Mouse (Mus musculus): ENCODE measurements at regions not wholly inside any gene's neighbourhood (a gene's known extent, or its start where the extent isn't known, plus 50 kb on each side); places are given as distances from the start of the nearest gene placed in this dataset.

DNA sequence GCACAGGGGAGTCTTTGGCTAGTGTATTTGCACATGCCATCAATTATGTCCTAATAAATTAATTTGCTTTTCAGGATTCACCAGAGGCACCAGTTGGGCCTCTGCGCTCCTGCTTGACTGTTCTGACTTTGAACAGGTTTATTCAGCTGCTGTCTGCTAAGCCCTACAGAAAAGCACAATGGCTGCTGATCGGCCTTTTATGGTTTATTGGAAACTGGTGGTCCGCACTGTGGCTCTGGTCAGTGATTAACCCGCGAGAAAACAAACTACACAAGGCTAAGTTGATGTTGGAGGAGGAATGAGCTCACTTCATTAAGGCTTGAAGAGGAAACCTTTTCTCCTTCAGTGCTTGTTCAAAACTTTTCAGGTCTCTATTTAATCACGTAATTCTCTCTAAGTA, 208.4 kb upstream of the Gpr101 start:
- no peak for DNase-seq

- DNase-seq = no peak
Measured at GRCm38 (mm10) chrX:57709115-57709877, 205.7 kb upstream of the Gpr101 start.

DNA sequence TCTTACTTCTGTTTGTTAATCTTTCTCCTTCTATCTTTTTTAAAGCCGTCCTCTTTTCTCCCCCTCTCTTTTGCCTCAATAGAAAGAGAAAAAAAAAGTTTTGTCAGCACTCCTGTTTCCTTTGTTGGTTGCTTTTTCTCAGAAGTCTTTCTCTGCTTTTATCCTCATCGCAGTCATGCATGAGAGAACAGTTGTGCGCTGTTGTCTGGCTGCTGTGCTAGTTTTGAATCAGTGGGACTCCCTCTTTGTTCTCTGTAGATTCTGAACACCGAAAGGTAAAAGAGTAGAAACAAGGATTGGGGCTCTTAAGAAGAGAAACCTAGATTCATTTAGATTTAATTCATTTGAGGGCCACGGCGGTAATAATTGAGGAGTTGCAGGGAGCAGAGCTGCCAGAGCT, 204.9 kb upstream of the Gpr101 start:
- DNase-seq = no peak

GRCm38 (mm10) chrX:57707932-57708331, 204.4 kb upstream of the Gpr101 start:
- DNase-seq = no peak

DNA sequence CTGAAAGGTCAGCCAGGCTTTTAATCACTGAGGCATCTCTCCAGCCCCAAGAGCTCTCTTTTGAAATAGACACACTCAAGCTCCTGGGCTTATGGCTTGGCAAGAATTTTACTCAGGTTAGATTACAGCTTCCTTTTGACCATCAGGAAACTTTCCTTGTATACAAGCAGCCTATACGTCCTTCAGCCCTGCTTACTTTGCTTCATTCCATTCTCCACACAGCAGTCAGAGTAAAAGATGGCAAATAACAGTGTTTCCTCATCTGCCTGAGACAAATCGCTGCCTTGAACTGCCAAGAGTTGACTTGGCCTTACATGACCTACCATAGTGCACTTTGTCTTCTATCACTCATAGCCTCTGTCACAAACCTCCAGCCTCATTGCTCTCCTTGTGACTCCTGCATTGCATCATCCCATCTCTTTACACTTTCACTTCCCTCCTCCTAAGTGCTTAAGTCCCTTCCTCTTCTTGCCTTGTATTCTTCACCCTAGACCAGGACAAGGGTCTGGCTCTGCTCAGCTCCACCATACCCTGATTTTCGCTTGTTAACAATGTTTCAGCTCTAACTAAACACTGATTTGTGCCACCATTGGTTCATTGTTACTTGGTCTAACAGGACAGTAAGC, 203.2 kb upstream of the Gpr101 start:
- no peak for DNase-seq

- no peak for DNase-seq
Measured at GRCm38 (mm10) chrX:57692506-57692905, 188.9 kb upstream of the Gpr101 start.

DNA sequence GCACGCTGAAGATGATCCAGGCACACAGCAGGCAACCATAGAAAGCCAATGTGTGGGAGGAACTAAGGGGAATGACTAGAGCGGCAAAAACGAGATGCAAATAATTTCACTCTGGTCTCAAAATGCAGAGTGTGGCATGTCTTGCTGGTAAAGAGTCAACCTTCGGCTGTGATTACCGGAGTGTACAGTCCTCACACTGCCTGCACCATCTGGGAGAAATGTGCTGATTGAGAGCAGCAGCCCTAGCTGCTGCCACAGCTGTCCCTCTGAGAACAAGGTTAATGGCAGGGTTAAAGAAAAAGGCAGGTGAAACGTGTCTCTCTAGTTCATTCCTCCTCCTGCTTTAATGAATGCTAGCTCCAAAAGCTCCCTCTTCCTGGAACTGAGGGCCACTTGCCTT, 173.2 kb upstream of the Gpr101 start:
- no peak for DNase-seq

DNA sequence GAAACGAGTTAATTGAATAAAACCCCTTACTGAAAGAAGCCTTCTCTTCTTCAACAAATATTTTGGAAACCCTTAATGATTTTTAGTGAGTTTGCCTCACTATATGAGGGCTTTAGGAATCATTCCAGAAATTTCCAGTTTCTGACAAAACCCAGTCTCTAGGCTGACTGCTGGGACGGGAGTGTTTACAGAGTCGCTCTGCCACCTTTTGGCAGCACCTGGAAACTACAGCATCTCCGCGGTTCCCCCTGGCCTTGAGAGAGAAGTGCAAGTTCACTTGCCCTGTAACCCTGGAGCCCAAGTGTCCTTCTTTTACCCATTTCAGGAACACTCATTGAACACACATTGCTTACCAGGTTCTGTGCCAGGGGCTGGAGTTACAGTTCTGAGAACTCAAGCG, 171.4 kb upstream of the Gpr101 start:
- peak; percentile 39 for DNase-seq

GRCm38 (mm10) chrX:57659571-57659970, 156.0 kb upstream of the Gpr101 start:
- no peak for DNase-seq

DNA sequence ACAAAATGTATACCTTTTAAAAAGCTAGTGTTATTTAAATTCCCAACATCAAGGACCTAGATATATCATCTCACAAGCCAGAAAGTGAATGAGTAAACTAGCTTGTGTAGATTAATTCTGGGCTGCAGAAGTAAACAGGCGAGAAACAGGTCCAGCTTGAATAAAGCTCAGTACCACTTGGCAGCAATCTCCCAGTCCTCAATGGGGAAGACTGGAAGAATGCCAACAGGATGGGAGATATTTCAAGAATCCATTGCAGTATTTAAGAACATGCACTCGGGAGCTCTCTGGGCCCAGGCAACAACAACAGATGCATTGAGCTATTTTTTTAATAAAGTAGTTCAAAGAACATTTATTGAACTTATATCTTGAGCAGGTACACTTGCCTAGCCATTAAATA, 152.5 kb upstream of the Gpr101 start:
- DNase-seq = no peak

DNA sequence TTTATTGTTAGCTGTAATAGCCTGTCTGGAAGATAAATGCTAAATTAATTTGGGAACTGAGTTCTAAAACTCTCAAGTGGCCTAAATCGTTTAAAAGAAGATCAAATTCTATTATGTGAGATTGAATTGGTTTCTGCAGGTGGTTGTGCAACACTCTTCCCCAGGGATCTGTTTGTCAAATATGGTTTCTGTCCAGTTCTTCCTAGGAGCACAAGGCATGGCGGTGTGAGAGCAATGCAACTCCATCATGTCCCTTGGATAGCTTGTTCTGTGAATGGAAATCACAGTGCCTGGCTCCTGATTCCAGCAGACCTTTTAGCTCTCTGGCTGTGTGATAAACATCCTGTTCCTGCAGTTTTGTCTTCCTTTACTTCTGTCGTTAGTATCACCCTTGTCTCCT, 151.9 kb upstream of the Gpr101 start:
- DNase-seq = no peak
